Mouse (Mus musculus): ENCODE data around the gene 4933416C03Rik.

DNA sequence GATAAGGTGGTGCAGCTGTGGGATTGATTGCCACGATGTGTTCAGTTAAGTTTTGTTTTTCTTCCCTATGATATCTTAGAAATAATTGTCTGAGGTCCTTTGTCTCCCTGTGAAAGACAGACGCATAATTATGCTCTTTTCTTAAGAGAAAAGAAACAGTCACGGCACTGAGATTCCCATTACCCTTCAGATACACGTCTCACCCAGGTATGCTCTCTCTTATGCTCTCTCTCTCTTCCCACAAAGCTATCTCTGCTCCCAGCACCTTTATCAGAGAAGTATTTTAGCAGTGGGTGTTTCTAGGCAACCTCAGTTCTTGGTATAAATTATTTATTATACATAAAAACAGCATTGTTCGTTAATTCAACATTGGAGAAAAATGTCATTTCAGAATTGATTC, 11.6 kb upstream of the 4933416C03Rik start:
- no peak for TF ChIP-seq EP300 (IDR thresholded peaks at IDR 0.05; ENCODE audit: low read depth)
- TF ChIP-seq CTCF (IDR thresholded peaks at IDR 0.05; ENCODE audit: low read depth): no peak
